Mouse (Mus musculus) neural tube, embryonic 12.5 days (tissue): ENCODE measurements at regions not wholly inside any gene's neighbourhood (a gene's known extent, or its start where the extent isn't known, plus 50 kb on each side); places are given as distances from the start of the nearest gene placed in this dataset.

ENCODE experiments used
- ATAC-seq: fragments of 200-750 bp; cut with Nextera tagmentation; 2 replicates; pipeline ENCODE4 v1.8.0; 2017; ENCODE audit warnings: low read depth, mild to moderate bottlenecking, moderate TSS enrichment, moderate library complexity; ENCODE audit not compliant: low FRiP score
- H3K27ac ChIP-seq: fragments of 300-500 bp; sonication (generic); 2 replicates; pipeline ENCODE4 v1.5.1; 2016
- H3K27me3 ChIP-seq: fragments of 300-500 bp; sonication (generic); replicated peaks from 2 replicates; pipeline ENCODE4 v1.6.1; 2016; ENCODE audit warnings: mild to moderate bottlenecking
- H3K36me3 ChIP-seq: fragments of 300-500 bp; sonication (generic); 2 replicates; pipeline ENCODE4 v1.6.1; 2016; ENCODE audit warnings: mild to moderate bottlenecking
- H3K4me1 ChIP-seq: fragments of 300-500 bp; sonication (generic); 2 replicates; pipeline ENCODE4 v1.6.1; 2016
- H3K4me2 ChIP-seq: fragments of 300-500 bp; sonication (generic); replicated peaks from 2 replicates; pipeline ENCODE4 v1.6.1; 2016; ENCODE audit warnings: mild to moderate bottlenecking
- H3K4me3 ChIP-seq: fragments of 300-500 bp; sonication (generic); 2 replicates; pipeline ENCODE4 v1.5.1; 2016
- H3K9ac ChIP-seq: fragments of 300-500 bp; sonication (generic); 2 replicates; pipeline ENCODE4 v1.6.1; 2016; ENCODE audit warnings: mild to moderate bottlenecking
- H3K9me3 ChIP-seq: fragments of 300-500 bp; sonication (generic); 2 replicates; pipeline ENCODE4 v1.6.1; 2016; ENCODE audit warnings: mild to moderate bottlenecking
- WGBS: fragments of 180-500 bp; shearing (Covaris S2); methylation state at CpG from one replicate; pipeline ENCODE4 v1.1.7; 2016; 5-methylcytosine and 5-hydroxymethylcytosine counted together

DNA sequence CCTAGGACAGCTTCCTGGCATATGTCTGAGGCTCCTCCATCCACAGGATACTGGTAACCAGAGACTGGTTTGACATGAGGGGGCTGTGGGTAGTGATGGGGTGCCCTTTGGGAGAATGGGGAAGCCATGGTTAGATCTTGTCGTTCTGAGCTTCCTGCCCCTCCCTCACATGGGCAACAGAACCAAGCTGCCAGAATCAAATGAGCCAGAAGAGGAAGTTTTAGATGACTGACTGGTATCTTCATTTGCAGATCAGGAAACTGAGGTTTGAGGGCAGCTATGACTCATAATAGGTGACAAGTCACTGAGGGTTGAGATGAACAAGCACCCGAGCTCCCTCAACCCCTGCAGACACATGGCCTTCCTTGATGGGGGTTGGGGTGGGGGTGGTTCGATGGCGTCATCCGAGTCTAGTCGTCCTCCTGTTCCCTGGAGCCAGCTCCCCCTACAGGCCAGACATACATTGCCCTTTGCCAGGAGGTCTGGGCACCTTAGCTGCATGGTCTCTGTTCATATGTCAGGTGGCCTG is 204.7 kb downstream of the Uaca start:
- H3K27me3 ChIP-seq, result no peaks in the 10 kb centered on the region; the same call in 1 of the 2 replicates
- no peak overlapping the region for H3K27ac ChIP-seq
- ATAC-seq, result no peak
- H3K36me3 ChIP-seq, result no peaks in the 10 kb centered on the region
- H3K4me1 ChIP-seq, result peaks cover 10% of the 10 kb centered on the region
- no peak overlapping the region for H3K4me2 ChIP-seq
- WGBS, result 62% methylated on average over 6 of the region's 6 CpGs
- no peak overlapping the region for H3K4me3 ChIP-seq
- no peaks in the 10 kb centered on the region for H3K9me3 ChIP-seq
- no peak overlapping the region for H3K9ac ChIP-seq

DNA sequence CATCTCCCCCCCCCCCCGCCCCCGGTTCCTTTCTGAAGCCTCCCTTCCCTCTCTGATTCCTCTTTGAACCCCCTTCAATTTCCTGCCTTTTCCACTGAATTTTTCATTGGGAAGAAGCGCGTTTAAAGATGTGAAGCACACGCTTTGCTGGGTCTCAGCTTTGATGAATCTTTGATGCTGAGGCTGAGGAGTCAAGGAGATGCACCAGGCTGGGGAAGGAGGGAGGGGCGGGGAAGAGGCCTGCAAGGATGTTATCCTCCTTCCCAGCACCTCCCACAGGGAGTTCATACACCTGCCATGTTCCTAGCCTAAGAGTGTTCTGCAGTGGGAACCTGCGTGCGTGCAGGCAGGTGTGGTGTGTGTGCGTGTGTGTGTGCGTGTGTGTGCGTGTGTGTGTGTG is 205.9 kb downstream of the Uaca start:
- 86% methylated on average over 11 of the region's 11 CpGs for whole genome bisulfite sequencing
- no peak overlapping the region for H3K27ac ChIP-seq
- ATAC-seq, result no peak

GRCm38 (mm10) chr9:61002572-61002971 is 208.2 kb downstream of the Uaca start:
- no peaks in the 10 kb centered on the region for H3K9me3 ChIP-seq
- H3K27ac ChIP-seq, result no peak overlapping the region
- no peak overlapping the region for H3K4me2 ChIP-seq
- no peaks in the 10 kb centered on the region for H3K27me3 ChIP-seq
- no peak overlapping the region for H3K9ac ChIP-seq
- H3K36me3 ChIP-seq, result no peaks in the 10 kb centered on the region
- no peak for ATAC-seq
- H3K4me3 ChIP-seq, result no peak overlapping the region
- H3K4me1 ChIP-seq, result peaks cover 10% of the 10 kb centered on the region
- 87% methylated on average over 5 of the region's 5 CpGs for WGBS

More for the DNA sequence above, 205.9 kb downstream of the Uaca start:
- Histone ChIP-seq H3K9me3 (no peaks in the 10 kb centered on the region), H3K4me3 (no peak overlapping the region), H3K27me3 (no peaks in the 10 kb centered on the region; the same call in 1 of the 2 replicates), H3K4me2 (no peak overlapping the region), H3K9ac (no peak overlapping the region), H3K36me3 (no peaks in the 10 kb centered on the region), H3K4me1 (peaks cover 10% of the 10 kb centered on the region)

DNA sequence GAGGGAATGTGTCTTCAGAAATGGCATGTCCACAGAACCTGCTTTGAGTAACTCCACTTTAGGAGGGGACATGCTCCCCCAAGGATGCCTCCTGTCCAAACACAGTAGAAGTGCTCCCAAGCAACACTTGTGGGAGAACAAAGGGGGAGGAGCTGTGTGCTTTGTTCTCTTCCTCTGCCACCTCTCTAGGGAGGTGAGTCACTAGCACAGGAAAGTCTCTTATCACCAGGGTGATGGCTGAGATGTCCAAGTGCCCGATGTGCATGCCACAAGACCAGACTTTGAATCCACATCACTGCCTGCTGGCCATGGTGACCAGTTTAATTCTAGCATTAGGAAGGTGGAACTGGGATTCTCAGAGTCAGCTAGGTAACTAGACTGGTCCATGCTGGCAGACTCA is 214.1 kb downstream of the Uaca start:
- H3K4me3 ChIP-seq, result no peak overlapping the region

DNA sequence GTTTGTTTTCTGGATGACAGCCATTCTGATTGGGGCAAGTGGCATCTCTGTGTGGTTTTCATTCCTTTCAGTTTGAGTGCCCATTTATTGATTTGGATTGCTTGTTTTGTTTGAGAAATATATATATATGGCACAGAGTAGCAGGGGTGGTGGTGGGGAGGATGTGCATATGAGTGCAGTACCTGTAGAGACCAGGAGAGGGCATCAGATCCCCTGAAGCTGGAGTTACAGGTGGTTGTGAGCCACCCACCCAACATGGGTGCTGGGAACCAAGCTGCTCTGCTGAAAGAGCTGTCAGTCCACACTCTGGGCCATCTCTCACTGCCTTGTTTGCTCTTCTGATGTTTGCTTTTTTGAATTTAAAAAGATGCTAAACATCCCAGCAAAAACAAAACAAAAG is 216.7 kb downstream of the Uaca start:
- H3K4me1 ChIP-seq, result no peaks in the 10 kb centered on the region; the same call in 1 of the 2 replicates
- no peaks in the 10 kb centered on the region for H3K27me3 ChIP-seq
- no peak overlapping the region for H3K4me3 ChIP-seq
- H3K36me3 ChIP-seq, result no peaks in the 10 kb centered on the region
- H3K9ac ChIP-seq, result no peak overlapping the region
- ATAC-seq, result no peak
- H3K9me3 ChIP-seq, result 0 out of 2 replicates have a peak, but pooled peaks cover 8% of the 10 kb centered on the region
- H3K4me2 ChIP-seq, result no peak overlapping the region
- no peak overlapping the region for H3K27ac ChIP-seq

More for the DNA sequence above, 214.1 kb downstream of the Uaca start:
- H3K4me1 ChIP-seq, result no peaks in the 10 kb centered on the region; the same call in 1 of the 2 replicates
- WGBS, result 71% methylated on average over 1 of the region's 1 CpGs
- H3K27me3 ChIP-seq, result no peaks in the 10 kb centered on the region
- 0 out of 2 replicates have a peak, but pooled peaks cover 8% of the 10 kb centered on the region for H3K9me3 ChIP-seq
- no peak for ATAC-seq
- H3K4me2 ChIP-seq, result no peak overlapping the region
- no peaks in the 10 kb centered on the region for H3K36me3 ChIP-seq
- no peak overlapping the region for H3K27ac ChIP-seq
- H3K9ac ChIP-seq, result no peak overlapping the region

- Histone ChIP-seq H3K4me2 (no peak overlapping the region), H3K27me3 (no peaks in the 10 kb centered on the region), H3K4me1 (peaks cover 9% of the 10 kb centered on the region), H3K27ac (no peak overlapping the region), H3K9ac (no peak overlapping the region), H3K36me3 (no peaks in the 10 kb centered on the region), H3K4me3 (no peak overlapping the region), H3K9me3 (0 out of 2 replicates have a peak, but pooled peaks cover 8% of the 10 kb centered on the region)
- no peak for ATAC-seq
- WGBS, result 72% methylated on average over 19 of the region's 19 CpGs
These were observed 218.6 kb downstream of the Uaca start for GRCm38 (mm10) chr9:61012771-61013540.

GRCm38 (mm10) chr9:61014151-61014550 is 219.8 kb downstream of the Uaca start:
- WGBS, result 75% methylated on average over 8 of the region's 8 CpGs

GRCm38 (mm10) chr9:61015374-61015890 is 221.1 kb downstream of the Uaca start:
- Histone ChIP-seq H3K4me2 (no peak overlapping the region), H3K27ac (no peak overlapping the region), H3K36me3 (no peaks in the 10 kb centered on the region), H3K9ac (no peak overlapping the region), H3K9me3 (0 out of 2 replicates have a peak, but pooled peaks cover 8% of the 10 kb centered on the region), H3K4me1 (peaks cover 9% of the 10 kb centered on the region), H3K4me3 (no peak overlapping the region), H3K27me3 (no peaks in the 10 kb centered on the region)
- WGBS, result 48% methylated on average over 15 of the region's 15 CpGs
- no peak for ATAC-seq

More at GRCm38 (mm10) chr9:61014151-61014550, 219.8 kb downstream of the Uaca start:
- no peaks in the 10 kb centered on the region for H3K36me3 ChIP-seq
- 0 out of 2 replicates have a peak, but pooled peaks cover 8% of the 10 kb centered on the region for H3K9me3 ChIP-seq
- H3K27ac ChIP-seq, result no peak overlapping the region
- H3K4me3 ChIP-seq, result no peak overlapping the region
- ATAC-seq, result no peak
- peaks cover 9% of the 10 kb centered on the region for H3K4me1 ChIP-seq
- H3K27me3 ChIP-seq, result no peaks in the 10 kb centered on the region
- H3K4me2 ChIP-seq, result no peak overlapping the region
- no peak overlapping the region for H3K9ac ChIP-seq

DNA sequence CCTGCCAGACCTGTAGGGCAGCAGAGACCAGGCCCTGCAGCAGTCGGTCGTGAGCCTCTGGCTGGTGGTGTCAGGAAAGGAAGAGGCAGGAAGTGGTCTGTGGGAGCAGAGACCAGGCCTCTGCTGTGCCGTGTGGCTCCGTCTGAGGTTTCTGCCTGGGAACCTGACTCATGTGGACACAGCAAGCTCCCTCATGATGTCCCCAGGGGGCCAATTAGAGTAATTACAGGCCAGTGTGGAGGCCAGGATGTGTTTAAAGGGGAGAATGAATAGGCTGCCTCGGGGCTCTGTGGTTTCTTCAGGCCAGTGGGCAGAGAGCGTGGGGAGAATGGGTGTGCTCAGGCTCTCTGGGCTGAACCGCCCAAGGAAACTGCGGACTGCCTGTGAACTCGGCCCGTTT is 222.3 kb downstream of the Uaca start:
- Histone ChIP-seq H3K4me2 (no peak overlapping the region), H3K27me3 (no peaks in the 10 kb centered on the region), H3K27ac (no peak overlapping the region), H3K9ac (no peak overlapping the region), H3K4me3 (no peak overlapping the region), H3K36me3 (no peaks in the 10 kb centered on the region), H3K4me1 (peaks cover 9% of the 10 kb centered on the region), H3K9me3 (0 out of 2 replicates have a peak, but pooled peaks cover 6% of the 10 kb centered on the region)
- ATAC-seq, result no peak
- 30% methylated on average over 10 of the region's 10 CpGs for WGBS

DNA sequence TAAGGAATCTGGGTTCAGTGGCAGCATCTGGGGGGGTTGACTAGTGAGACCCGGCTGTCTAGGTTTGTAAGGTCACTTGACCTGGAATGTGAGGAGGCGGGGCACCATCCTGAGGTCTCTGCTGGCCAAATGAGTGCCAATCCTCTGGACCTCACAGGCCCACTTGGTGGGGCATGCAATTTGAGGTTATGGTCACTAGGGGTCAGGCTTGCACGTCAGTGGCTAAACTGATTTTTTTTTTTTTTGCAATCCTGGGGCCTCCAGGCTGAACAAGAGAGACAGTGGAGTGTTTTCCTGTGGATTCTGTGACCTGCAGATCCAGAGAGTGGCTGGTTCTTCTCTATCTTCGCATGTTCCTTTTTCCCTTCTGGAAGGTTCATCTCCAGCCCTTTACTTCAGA is 225.6 kb downstream of the Uaca start:
- Histone ChIP-seq H3K27me3 (no peaks in the 10 kb centered on the region), H3K36me3 (no peaks in the 10 kb centered on the region), H3K4me1 (peaks cover 9% of the 10 kb centered on the region), H3K9ac (no peak overlapping the region), H3K27ac (no peak overlapping the region), H3K4me2 (no peak overlapping the region), H3K9me3 (no peaks in the 10 kb centered on the region), H3K4me3 (no peak overlapping the region)
- no peak for ATAC-seq
- 64% methylated on average over 4 of the region's 4 CpGs for WGBS

- no peak for ATAC-seq
- no peak overlapping the region for H3K4me2 ChIP-seq
- no peaks in the 10 kb centered on the region for H3K36me3 ChIP-seq
- no peak overlapping the region for H3K4me3 ChIP-seq
- no peak overlapping the region for H3K9ac ChIP-seq
- 87% methylated on average over 5 of the region's 5 CpGs for WGBS
- no peaks in the 10 kb centered on the region for H3K9me3 ChIP-seq
- no peaks in the 10 kb centered on the region for H3K27me3 ChIP-seq
- no peak overlapping the region for H3K27ac ChIP-seq
- peaks cover 3% of the 10 kb centered on the region; the same call in 1 of the 2 replicates for H3K4me1 ChIP-seq
These were observed 227.5 kb downstream of the Uaca start for GRCm38 (mm10) chr9:61021810-61022209.

- Histone ChIP-seq H3K9ac (no peak overlapping the region), H3K27me3 (no peaks in the 10 kb centered on the region), H3K27ac (no peak overlapping the region), H3K36me3 (no peaks in the 10 kb centered on the region), H3K4me3 (no peak overlapping the region), H3K4me1 (no peaks in the 10 kb centered on the region), H3K4me2 (no peak overlapping the region), H3K9me3 (no peaks in the 10 kb centered on the region)
- ATAC-seq, result no peak
- 88% methylated on average over 6 of the region's 6 CpGs for WGBS
These were observed 228.2 kb downstream of the Uaca start for GRCm38 (mm10) chr9:61022371-61023026.
